ENCODE assay signal across 26 mouse cellular contexts in the genomic region with DNA sequence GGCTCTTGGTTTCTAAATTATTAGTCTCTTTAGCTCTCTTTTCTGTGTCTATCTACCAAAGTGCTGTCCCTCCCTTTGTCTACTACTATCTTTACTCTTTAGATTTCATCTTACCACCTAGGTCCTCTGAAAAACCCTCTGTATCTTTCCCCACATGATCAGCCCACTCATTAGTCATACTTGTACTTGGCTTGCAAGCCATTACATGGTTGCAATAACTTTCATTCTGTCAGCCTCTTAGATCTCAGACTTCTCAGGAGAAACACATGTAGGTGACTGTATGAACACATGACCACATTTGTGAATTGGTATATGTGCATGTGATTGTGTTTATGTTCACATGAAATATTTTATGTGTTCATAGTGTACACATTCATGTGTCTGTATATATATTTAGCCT.
"Had no signal": no experiment of that assay in that cellular context is flagged by ENCODE, and none has a peak within 500 bp of the region (broad histone marks: within the 10 kb centered on the region; RNA-seq: fewer than 3 reads in every experiment).

No protein-coding gene starts in this region.

- H3K27ac ChIP-seq: heart, embryonic 10.5 days; hindbrain, embryonic 10.5 days; hindbrain, embryonic 12.5 days; hindbrain, embryonic 14.5 days; intestine, embryonic 15.5 days; layer of hippocampus, adult 2 months; left cerebral cortex, adult 2 months; limb, embryonic 10.5 days; limb, embryonic 12.5 days; liver, embryonic 13.5 days; liver, embryonic 15.5 days had no signal

- H3K4me1 ChIP-seq: heart, embryonic 10.5 days; heart, embryonic 12.5 days; hindbrain, embryonic 10.5 days; hindbrain, embryonic 12.5 days; intestine, embryonic 15.5 days; limb, embryonic 10.5 days; limb, embryonic 12.5 days; liver, embryonic 13.5 days; liver, embryonic 15.5 days had no signal

- H3K36me3 ChIP-seq: heart, embryonic 10.5 days; heart, embryonic 12.5 days; hindbrain, embryonic 10.5 days; hindbrain, embryonic 12.5 days; intestine, embryonic 15.5 days; limb, embryonic 10.5 days; limb, embryonic 12.5 days; liver, embryonic 13.5 days; liver, embryonic 15.5 days had no signal

- H3K4me3 ChIP-seq: heart, embryonic 10.5 days; heart, embryonic 12.5 days; hindbrain, embryonic 10.5 days; hindbrain, embryonic 12.5 days; intestine, embryonic 15.5 days; layer of hippocampus, adult 2 months; left cerebral cortex, adult 2 months; limb, embryonic 10.5 days; limb, embryonic 12.5 days; liver, embryonic 13.5 days; liver, embryonic 15.5 days had no signal

- H3K9ac ChIP-seq: heart, embryonic 12.5 days; hindbrain, embryonic 12.5 days; hindbrain, embryonic 14.5 days; intestine, embryonic 15.5 days; limb, embryonic 12.5 days; liver, embryonic 13.5 days; liver, embryonic 15.5 days had no signal

- H3K4me2 ChIP-seq: heart, embryonic 12.5 days; hindbrain, embryonic 12.5 days; hindbrain, embryonic 14.5 days; intestine, embryonic 15.5 days; limb, embryonic 12.5 days; liver, embryonic 11.5 days; liver, embryonic 13.5 days; liver, embryonic 15.5 days had no signal

- H3K9me3 ChIP-seq: heart, embryonic 10.5 days; heart, embryonic 12.5 days; hindbrain, embryonic 10.5 days; hindbrain, embryonic 12.5 days; intestine, embryonic 15.5 days; limb, embryonic 10.5 days; limb, embryonic 12.5 days; liver, embryonic 13.5 days; liver, embryonic 15.5 days had no signal

- ATAC-seq: hindbrain, embryonic 16.5 days; intestine, embryonic 15.5 days; intestine, postnatal 0 days had no signal

- DNase-seq: gastrocnemius, postnatal 14 days; gastrocnemius, postnatal 36 days; heart, adult 18-20 months; heart, postnatal 10 days; heart, postnatal 4 days; kidney, adult 18-20 months; kidney, adult 8-10 months; kidney, postnatal 10 days; kidney, postnatal 25 days; kidney, postnatal 4 days; liver; liver, embryonic 13.5 days had no signal

- H3K27me3 ChIP-seq: heart, embryonic 12.5 days; hindbrain, embryonic 12.5 days; intestine, embryonic 15.5 days; limb, embryonic 12.5 days; liver, embryonic 13.5 days; liver, embryonic 15.5 days had no signal
